Mouse (Mus musculus) bone marrow, adult 2 months (tissue): ENCODE results near the gene Cacnb1. TPM values are rescaled to one million over a fixed set of nuclear protein-coding genes. Genes with fewer than 3 reads are reported as not detected.

ENCODE experiments used
- H3K27ac ChIP-seq: fragments of 200-500 bp; 2 replicates; pipeline ENCODE4 v1.5.1; 2012; ENCODE audit warnings: low read depth, mild to moderate bottlenecking, control low read depth, inconsistent platforms, low read length; ENCODE audit not compliant: control insufficient read depth, poor library complexity, insufficient read depth
- H3K4me1 ChIP-seq: fragments of 200-500 bp; 2 replicates; pipeline ENCODE4 v1.6.1; 2011; ENCODE audit warnings: low read length; ENCODE audit not compliant: control insufficient read depth, insufficient read depth
- H3K4me3 ChIP-seq: fragments of 200-500 bp; replicated peaks from 2 replicates; pipeline ENCODE3; 2011; ENCODE audit warnings: mild to moderate bottlenecking, low read depth, low read length, control low read depth; ENCODE audit not compliant: control insufficient read depth
- CTCF ChIP-seq: fragments of 200-500 bp; IDR thresholded peaks from 2 replicates; pipeline ENCODE4 v1.5.1; 2011; ENCODE audit warnings: low read length, control low read depth; ENCODE audit not compliant: control insufficient read depth, insufficient read depth
- POLR2A ChIP-seq: fragments of 200-500 bp; IDR thresholded peaks from 2 replicates; pipeline ENCODE4 v1.6.1; 2011; ENCODE audit warnings: low read depth, mild to moderate bottlenecking, control low read depth, low read length, borderline replicate concordance; ENCODE audit not compliant: control insufficient read depth
- WGBS: fragments of 180-500 bp; shearing (Covaris S2); methylation state at CpG from one replicate; pipeline ENCODE4 v1.1.7; 2018; 5-methylcytosine and 5-hydroxymethylcytosine counted together
- polyA plus RNA-seq: library from polyadenylated mRNA; stranded (reverse); fragments of >200 nt; gene quantifications from 2 replicates; pipeline ENCODE4 v1.2.4, GENCODE M21; 2011; ENCODE audit warnings: low replicate concordance; ENCODE audit not compliant: missing spikeins, insufficient read depth, insufficient read length

Gene Cacnb1
- polyA plus RNA-seq, 1 experiment: 5.3 TPM

- 1% methylated on average over 13 of the region's 13 CpGs for WGBS
- TF ChIP-seq POLR2A (peak; percentile 50; the same call in 1 of the 2 replicates), CTCF (peak; percentile 87)
- Histone ChIP-seq H3K27ac (peak overlapping the region; percentile 70), H3K4me1 (peaks cover 6% of the 10 kb centered on the region), H3K4me3 (peak overlapping the region; percentile 75)
Measured at GRCm38 (mm10) chr11:97994539-97995100, 28.2 kb downstream of the Cacnb1 start.

DNA sequence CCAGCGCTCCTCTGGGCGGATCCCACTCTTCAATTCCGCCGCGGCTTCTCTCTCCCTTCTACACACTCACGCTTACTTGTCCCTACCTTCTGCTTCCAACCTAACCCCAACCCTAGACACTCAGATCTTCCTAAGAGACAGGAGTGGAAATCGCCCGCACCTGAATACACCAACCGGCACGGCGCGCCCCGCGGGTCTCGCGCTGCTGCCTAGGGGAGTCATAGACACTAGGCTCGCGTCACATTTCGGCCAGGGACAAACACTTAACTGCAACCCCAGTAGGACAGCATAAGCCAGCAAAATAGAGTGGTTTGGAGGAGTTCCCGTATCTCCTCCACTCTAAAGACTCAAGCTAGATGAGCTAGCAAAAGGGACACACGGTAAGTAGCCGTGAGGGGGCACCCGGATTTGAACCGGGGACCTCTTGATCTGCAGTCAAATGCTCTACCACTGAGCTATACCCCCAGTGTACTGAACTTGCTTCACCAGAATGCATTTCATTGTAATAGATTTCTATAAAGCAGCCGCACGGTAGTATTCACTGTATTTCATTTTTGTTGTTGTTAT lies 34.2 kb downstream of the Cacnb1 start:
- Histone ChIP-seq H3K4me3 (peak overlapping the region; percentile 97), H3K27ac (peak overlapping the region; percentile 90), H3K4me1 (peaks cover 2% of the 10 kb centered on the region; the same call in 1 of the 2 replicates)
- no peak for TF ChIP-seq CTCF
- no peak for TF ChIP-seq POLR2A
- under 1% methylated on average over 26 of the region's 26 CpGs for WGBS

- peaks cover 2% of the 10 kb centered on the region; the same call in 1 of the 2 replicates for H3K4me1 ChIP-seq
- WGBS: under 1% methylated on average over 42 of the region's 42 CpGs
- TF ChIP-seq CTCF: peak; percentile 87
- peak; percentile 35; the same call in 1 of the 2 replicates for TF ChIP-seq POLR2A
- H3K4me3 ChIP-seq: peak overlapping the region; percentile 97
- peak overlapping the region; percentile 90 for H3K27ac ChIP-seq
Measured at GRCm38 (mm10) chr11:97987551-97988526, 35.0 kb downstream of the Cacnb1 start.

GRCm38 (mm10) chr11:97986738-97987465 lies 35.9 kb downstream of the Cacnb1 start:
- 29% methylated on average over 17 of the region's 17 CpGs for WGBS
- Histone ChIP-seq H3K4me1 (peaks cover 2% of the 10 kb centered on the region; the same call in 1 of the 2 replicates), H3K27ac (0 out of 2 replicates have a peak overlapping the region, but pooled peaks have one; percentile 80), H3K4me3 (peak overlapping the region; percentile 56)
- TF ChIP-seq POLR2A (no peak), CTCF (no peak)

- Histone ChIP-seq H3K27ac (peak within 1 kb of the TSS; percentile 80; the same call in 1 of the 2 replicates), H3K4me3 (peak within 1 kb of the TSS; percentile 56), H3K4me1 (peaks cover 2% of the 10 kb centered on the region; the same call in 1 of the 2 replicates)
- WGBS: 3% methylated on average over 74 of the region's 74 CpGs
- TF ChIP-seq POLR2A (no peak; the same call in 1 of the 2 replicates), CTCF (no peak)
Measured at GRCm38 (mm10) chr11:97985727-97986677, 36.8 kb downstream of the Cacnb1 start, which contains the start of gene Plxdc1. Gene Plxdc1 (minus strand): TSS chr11:97986444.

- TF ChIP-seq CTCF (no peak), POLR2A (no peak)
- no peak overlapping the region for H3K4me3 ChIP-seq
- WGBS: 50% methylated on average over 1 of the region's 1 CpGs
- H3K4me1 ChIP-seq: peaks cover 2% of the 10 kb centered on the region; the same call in 1 of the 2 replicates
- no peak overlapping the region for H3K27ac ChIP-seq
Measured at GRCm38 (mm10) chr11:97983983-97984382, 38.9 kb downstream of the Cacnb1 start.
